Mouse (Mus musculus) hindbrain, embryonic 12.5 days (tissue): ENCODE results near the gene Nusap1. TPM values are rescaled to one million over a fixed set of nuclear protein-coding genes. Genes with fewer than 3 reads are reported as not detected.
"Not testable (repeated sequence)": the region's sequence is repeated elsewhere in the genome, so short reads cannot be mapped to it uniquely, and the experiment has no call there.

Experiments used
- ATAC-seq: fragments of 200-750 bp; cut with Nextera tagmentation; 2 replicates; pipeline ENCODE4 v1.8.0; 2017; ENCODE audit warnings: moderate TSS enrichment; ENCODE audit not compliant: low FRiP score
- H3K27ac ChIP-seq: fragments of 300-500 bp; sonication (generic); 2 replicates; pipeline ENCODE4 v1.5.1; 2016; ENCODE audit warnings: mild to moderate bottlenecking
- H3K27me3 ChIP-seq: fragments of 300-500 bp; sonication (generic); 2 replicates; pipeline ENCODE4 v1.6.1; 2016; ENCODE audit warnings: mild to moderate bottlenecking
- H3K36me3 ChIP-seq: fragments of 300-500 bp; sonication (generic); 2 replicates; pipeline ENCODE4 v1.6.1; 2016; ENCODE audit warnings: mild to moderate bottlenecking
- H3K4me1 ChIP-seq: fragments of 300-500 bp; sonication (generic); 2 replicates; pipeline ENCODE4 v1.6.1; 2016
- H3K4me2 ChIP-seq: fragments of 300-500 bp; sonication (generic); replicated peaks from 2 replicates; pipeline ENCODE4 v1.6.1; 2016; ENCODE audit warnings: mild to moderate bottlenecking
- H3K4me3 ChIP-seq: fragments of 300-500 bp; sonication (generic); 2 replicates; pipeline ENCODE4 v1.5.1; 2016; ENCODE audit warnings: mild to moderate bottlenecking
- H3K9ac ChIP-seq: fragments of 300-500 bp; sonication (generic); 2 replicates; pipeline ENCODE4 v1.6.1; 2016; ENCODE audit warnings: mild to moderate bottlenecking, moderate library complexity
- H3K9me3 ChIP-seq: fragments of 300-500 bp; sonication (generic); replicated peaks from 2 replicates; pipeline ENCODE4 v1.6.1; 2016; ENCODE audit warnings: mild to moderate bottlenecking
- WGBS: fragments of 180-500 bp; shearing (Covaris S2); methylation state at CpG from one replicate; pipeline ENCODE4 v1.1.7; 2016; 5-methylcytosine and 5-hydroxymethylcytosine counted together
- polyA plus RNA-seq: library from polyadenylated mRNA; unstranded; fragments of >200 nt; fragmentation: Nextera tagmentation; extraction: Ambion mirVana; gene quantifications from 2 replicates; pipeline ENCODE4 v1.2.1, GENCODE M21; 2016

Gene Nusap1
- polyA plus RNA-seq, 1 experiment from 2014 or later = 56.4 TPM

- not testable (repeated sequence) for H3K36me3 ChIP-seq, H3K4me2 ChIP-seq
- 76% methylated on average over 22 of the region's 23 CpGs for WGBS
These were observed 47.6 kb downstream of the Nusap1 start for GRCm38 (mm10) chr2:119665744-119666143.

DNA sequence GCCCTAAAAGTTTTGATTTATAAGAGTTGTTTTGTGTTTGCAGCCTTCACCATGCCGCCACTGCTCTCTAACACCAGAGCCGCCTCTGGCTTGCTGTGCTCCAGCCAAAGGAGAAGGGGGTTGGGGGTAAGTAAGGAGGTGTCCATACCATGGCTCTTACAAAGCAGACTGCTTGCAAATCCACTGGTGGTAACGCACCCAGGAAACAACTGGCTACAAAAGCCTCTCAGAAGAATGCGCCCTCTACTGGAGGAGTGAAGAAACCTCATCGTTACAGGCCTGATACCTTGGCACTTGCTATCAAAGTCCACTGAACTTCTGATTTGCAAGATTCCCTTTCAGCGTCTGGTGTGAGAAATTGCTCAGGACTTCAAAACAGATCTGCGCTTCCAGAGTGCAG lies 50.9 kb downstream of the Nusap1 start:
- H3K27ac ChIP-seq = no peak overlapping the region
- no peak overlapping the region for H3K9ac ChIP-seq
- 16% methylated on average over 7 of the region's 7 CpGs for WGBS
- no peak overlapping the region for H3K4me2 ChIP-seq
- no peaks in the 10 kb centered on the region for H3K36me3 ChIP-seq
- no peak overlapping the region for H3K4me3 ChIP-seq
- no peak for ATAC-seq
- no peaks in the 10 kb centered on the region for H3K9me3 ChIP-seq
- H3K4me1 ChIP-seq = peaks cover under 1% of the 10 kb centered on the region; the same call in 1 of the 2 replicates
- no peaks in the 10 kb centered on the region for H3K27me3 ChIP-seq

More at GRCm38 (mm10) chr2:119665744-119666143, 47.6 kb downstream of the Nusap1 start:
- not testable (repeated sequence) for H3K9ac ChIP-seq, ATAC-seq, H3K27me3 ChIP-seq, H3K9me3 ChIP-seq, H3K4me3 ChIP-seq, H3K27ac ChIP-seq, H3K4me1 ChIP-seq

GRCm38 (mm10) chr2:119674525-119675214 lies 56.6 kb downstream of the Nusap1 start, which contains the start of gene Rtf1:
TSS of gene Rtf1 (plus strand) at chr2:119675068.
- peaks cover 17% of the 10 kb centered on the region for H3K4me1 ChIP-seq
- H3K9me3 ChIP-seq = no peaks in the 10 kb centered on the region
- no peaks in the 10 kb centered on the region for H3K27me3 ChIP-seq
- H3K4me3 ChIP-seq = peak within 1 kb of the TSS; percentile 99
- H3K27ac ChIP-seq = peak within 1 kb of the TSS; percentile 77
- H3K4me2 ChIP-seq = peak within 1 kb of the TSS; percentile 89
- under 1% methylated on average over 47 of the region's 58 CpGs for WGBS
- H3K9ac ChIP-seq = peak within 1 kb of the TSS; percentile 98
- peak; percentile 95 for ATAC-seq
- no peaks in the 10 kb centered on the region for H3K36me3 ChIP-seq

- under 1% methylated on average over 35 of the region's 39 CpGs for WGBS
- H3K4me3 ChIP-seq = peak overlapping the region; percentile 99
- H3K4me2 ChIP-seq = peak overlapping the region; percentile 89
- peaks cover 17% of the 10 kb centered on the region for H3K4me1 ChIP-seq
- no peaks in the 10 kb centered on the region for H3K27me3 ChIP-seq
- H3K9me3 ChIP-seq = no peaks in the 10 kb centered on the region
- peak overlapping the region; percentile 77 for H3K27ac ChIP-seq
- no peaks in the 10 kb centered on the region for H3K36me3 ChIP-seq
- peak overlapping the region; percentile 98 for H3K9ac ChIP-seq
- ATAC-seq = peak; percentile 89
These were observed 57.2 kb downstream of the Nusap1 start for GRCm38 (mm10) chr2:119675215-119675784.

DNA sequence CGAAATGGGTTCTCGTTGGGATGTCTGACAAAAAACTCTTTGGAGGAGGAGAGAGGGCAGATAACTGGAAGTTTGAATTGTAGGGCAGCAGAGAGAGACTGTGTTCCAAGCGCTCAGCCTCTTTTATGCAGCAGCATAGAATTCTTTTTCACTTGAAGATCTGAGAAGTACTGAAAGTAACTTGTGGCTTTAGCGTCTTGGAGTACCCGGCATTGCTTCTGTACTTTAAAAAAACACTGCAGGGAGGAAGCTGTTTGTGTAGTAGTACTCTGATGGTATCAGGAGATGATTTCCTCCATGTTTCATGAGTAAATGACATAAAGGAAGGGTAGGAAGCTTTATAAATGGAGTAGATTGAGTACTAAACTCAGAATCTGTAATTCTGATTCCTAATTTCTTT lies 57.7 kb downstream of the Nusap1 start:
- Histone ChIP-seq H3K36me3 (no peaks in the 10 kb centered on the region), H3K4me1 (peaks cover 17% of the 10 kb centered on the region), H3K9me3 (no peaks in the 10 kb centered on the region), H3K27me3 (no peaks in the 10 kb centered on the region), H3K9ac (peak overlapping the region; percentile 98), H3K27ac (no peak overlapping the region), H3K4me2 (peak overlapping the region; percentile 89), H3K4me3 (peak overlapping the region; percentile 99)
- ATAC-seq = no peak
- WGBS = 6% methylated on average over 5 of the region's 5 CpGs

- no peak for ATAC-seq
- H3K4me2 ChIP-seq = no peak overlapping the region
- 93% methylated on average over 2 of the region's 2 CpGs for WGBS
These were observed 65.6 kb downstream of the Nusap1 start for GRCm38 (mm10) chr2:119683706-119684105.

GRCm38 (mm10) chr2:119692003-119692701 lies 74.1 kb downstream of the Nusap1 start:
- ATAC-seq = no peak
- H3K27me3 ChIP-seq = no peaks in the 10 kb centered on the region
- no peak overlapping the region for H3K27ac ChIP-seq
- no peak overlapping the region for H3K9ac ChIP-seq
- 81% methylated on average over 9 of the region's 9 CpGs for WGBS
- no peaks in the 10 kb centered on the region for H3K9me3 ChIP-seq
- H3K4me3 ChIP-seq = no peak overlapping the region
- no peak overlapping the region for H3K4me2 ChIP-seq
- no peaks in the 10 kb centered on the region for H3K4me1 ChIP-seq
- H3K36me3 ChIP-seq = peaks cover 20% of the 10 kb centered on the region

More at GRCm38 (mm10) chr2:119683706-119684105, 65.6 kb downstream of the Nusap1 start:
- Histone ChIP-seq H3K36me3 (peaks cover 12% of the 10 kb centered on the region; the same call in 1 of the 2 replicates), H3K27ac (no peak overlapping the region), H3K4me3 (no peak overlapping the region), H3K4me1 (no peaks in the 10 kb centered on the region), H3K9me3 (no peaks in the 10 kb centered on the region), H3K27me3 (no peaks in the 10 kb centered on the region), H3K9ac (no peak overlapping the region)

- no peak overlapping the region for H3K27ac ChIP-seq
- no peak overlapping the region for H3K9ac ChIP-seq
- H3K36me3 ChIP-seq = peaks cover 15% of the 10 kb centered on the region
- H3K9me3 ChIP-seq = no peaks in the 10 kb centered on the region
- H3K27me3 ChIP-seq = no peaks in the 10 kb centered on the region
- WGBS = 97% methylated on average over 2 of the region's 2 CpGs
- no peaks in the 10 kb centered on the region for H3K4me1 ChIP-seq
- H3K4me3 ChIP-seq = no peak overlapping the region
- no peak overlapping the region for H3K4me2 ChIP-seq
- ATAC-seq = no peak
These were observed 76.7 kb downstream of the Nusap1 start for GRCm38 (mm10) chr2:119694826-119695225.

DNA sequence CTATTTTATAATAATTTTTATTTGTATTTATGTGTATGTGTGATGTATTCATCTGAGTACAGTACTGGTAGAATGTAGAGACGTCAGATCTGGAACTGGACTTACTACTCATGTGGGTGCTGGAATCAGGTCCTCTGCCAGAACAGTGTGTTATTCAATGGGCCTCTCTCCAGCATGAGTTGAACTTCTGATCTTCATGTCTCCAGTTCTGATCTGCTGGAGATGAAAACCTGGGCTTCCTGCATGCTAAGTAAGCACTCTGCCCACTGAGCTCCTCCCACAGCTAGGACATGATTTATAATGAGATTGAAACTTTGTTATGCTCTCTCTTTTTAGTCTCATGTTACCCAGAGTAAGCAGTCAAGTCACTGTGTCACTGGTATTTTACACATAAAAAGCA lies 78.0 kb downstream of the Nusap1 start:
- Histone ChIP-seq H3K9me3 (no peaks in the 10 kb centered on the region), H3K36me3 (peaks cover 15% of the 10 kb centered on the region), H3K27ac (no peak overlapping the region), H3K27me3 (no peaks in the 10 kb centered on the region), H3K4me2 (no peak overlapping the region), H3K4me3 (no peak overlapping the region), H3K4me1 (no peaks in the 10 kb centered on the region), H3K9ac (no peak overlapping the region)
- 90% methylated on average over 1 of the region's 1 CpGs for WGBS
- ATAC-seq = no peak

- Histone ChIP-seq H3K4me1 (no peaks in the 10 kb centered on the region), H3K4me3 (no peak overlapping the region), H3K4me2 (no peak overlapping the region), H3K9ac (no peak overlapping the region), H3K9me3 (no peaks in the 10 kb centered on the region), H3K27ac (no peak overlapping the region), H3K36me3 (peaks cover 13% of the 10 kb centered on the region), H3K27me3 (no peaks in the 10 kb centered on the region)
- ATAC-seq = no peak
- WGBS = 89% methylated on average over 2 of the region's 2 CpGs
These were observed 80.4 kb downstream of the Nusap1 start for GRCm38 (mm10) chr2:119698472-119698871.

DNA sequence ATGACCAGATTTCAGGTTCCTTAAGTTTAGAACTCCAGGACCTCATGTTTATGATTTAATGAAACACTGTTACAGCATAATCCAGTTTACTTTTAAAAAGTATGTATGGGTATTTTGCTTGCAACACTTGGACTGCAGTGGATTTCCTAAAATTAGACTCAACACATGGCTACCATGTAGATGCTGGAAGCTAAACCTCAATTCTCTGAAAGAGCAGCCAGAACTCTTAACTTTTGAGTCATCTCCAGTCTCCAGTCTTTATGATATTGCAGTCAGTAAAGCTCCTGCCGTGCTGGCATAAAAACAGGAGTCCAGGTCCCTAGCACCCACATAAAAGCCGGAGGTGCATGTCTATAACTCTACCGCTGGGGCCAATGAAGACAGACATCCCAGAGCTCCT lies 81.9 kb downstream of the Nusap1 start:
- Histone ChIP-seq H3K4me3 (no peak overlapping the region), H3K4me2 (no peak overlapping the region), H3K4me1 (no peaks in the 10 kb centered on the region), H3K9ac (no peak overlapping the region), H3K27ac (no peak overlapping the region), H3K9me3 (no peaks in the 10 kb centered on the region), H3K27me3 (no peaks in the 10 kb centered on the region), H3K36me3 (peaks cover 16% of the 10 kb centered on the region; the same call in 1 of the 2 replicates)
- 95% methylated on average over 3 of the region's 3 CpGs for WGBS
- ATAC-seq = no peak
